Mouse (Mus musculus) stomach, embryonic 14.5 days (tissue): ENCODE measurements around the gene Aig1. TPM values are rescaled to one million over a fixed set of nuclear protein-coding genes. Genes with fewer than 3 reads are reported as not detected.

Experiments
- ATAC-seq: fragments of 200-750 bp; cut with Nextera tagmentation; 2 replicates; pipeline ENCODE4 v1.8.0; 2017; ENCODE audit warnings: low read depth, moderate TSS enrichment; ENCODE audit not compliant: insufficient number of reproducible peaks, insufficient read depth, low FRiP score
- H3K27ac ChIP-seq: fragments of 300-500 bp; sonication (generic); 2 replicates; pipeline ENCODE4 v1.5.1; 2014; ENCODE audit warnings: mild to moderate bottlenecking, low read length, moderate library complexity, mixed read lengths
- H3K27me3 ChIP-seq: fragments of 300-500 bp; sonication (generic); 2 replicates; pipeline ENCODE4 v1.6.1; 2014; ENCODE audit warnings: low read length, control low read depth, mixed read lengths; ENCODE audit not compliant: control insufficient read depth, insufficient read depth
- H3K36me3 ChIP-seq: fragments of 300-500 bp; sonication (generic); 2 replicates; pipeline ENCODE4 v1.6.1; 2014; ENCODE audit warnings: mild to moderate bottlenecking, control low read depth, low read length, moderate library complexity, mixed read lengths; ENCODE audit not compliant: control insufficient read depth, insufficient read depth
- H3K4me1 ChIP-seq: fragments of 300-500 bp; sonication (generic); 2 replicates; pipeline ENCODE4 v1.6.1; 2014; ENCODE audit warnings: low read length, control low read depth, mixed read lengths; ENCODE audit not compliant: control insufficient read depth, insufficient read depth
- H3K4me2 ChIP-seq: fragments of 300-500 bp; sonication (generic); replicated peaks from 2 replicates; pipeline ENCODE4 v1.6.1; 2014; ENCODE audit warnings: low read depth, low read length, control low read depth
- H3K4me3 ChIP-seq: fragments of 300-500 bp; sonication (generic); 2 replicates; pipeline ENCODE4 v1.5.1; 2014; ENCODE audit warnings: low read depth, low read length, control low read depth
- H3K9ac ChIP-seq: fragments of 300-500 bp; sonication (generic); replicated peaks from 2 replicates; pipeline ENCODE4 v1.6.1; 2014; ENCODE audit warnings: low read depth, mild to moderate bottlenecking, control low read depth, low read length, moderate library complexity, mixed read lengths
- H3K9me3 ChIP-seq: fragments of 300-500 bp; sonication (generic); 2 replicates; pipeline ENCODE4 v1.6.1; 2016; ENCODE audit warnings: low read depth, low read length, control low read depth; ENCODE audit not compliant: control insufficient read depth
- WGBS: fragments of 180-500 bp; shearing (Covaris S2); extraction: QIAGEN DNeasy Blood & Tissue Kit; methylation state at CpG from one replicate; pipeline ENCODE4 v1.1.7; 2014; 5-methylcytosine and 5-hydroxymethylcytosine counted together
- polyA plus RNA-seq: library from polyadenylated mRNA; unstranded; fragments of >200 nt; fragmentation: Nextera tagmentation; extraction: Ambion mirVana; gene quantifications from 2 replicates; pipeline ENCODE4 v1.2.1, GENCODE M21; 2014

Aig1 gene
- polyA plus RNA-seq, 1 experiment from 2014 or later, result 38.6 TPM

DNA sequence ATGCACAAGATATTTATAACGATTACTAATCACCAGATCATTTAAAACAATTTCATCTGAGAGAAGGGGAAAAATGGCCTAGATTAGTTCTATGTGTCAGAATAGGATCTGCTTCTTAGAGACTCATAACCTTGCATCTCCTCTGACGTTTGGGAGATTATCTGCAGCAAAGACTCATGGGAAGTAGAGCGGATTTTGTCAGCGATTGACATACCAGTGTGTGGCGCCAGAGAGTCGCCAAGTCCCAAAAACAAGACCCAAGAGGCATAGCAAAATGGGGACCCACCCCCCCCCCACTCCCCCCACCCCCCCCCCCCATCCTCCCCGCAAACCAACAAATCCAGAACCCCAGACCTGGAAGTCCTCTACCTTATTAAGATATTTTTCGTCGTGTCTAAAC lies 13.7 kb upstream of the Aig1 start:
- no peak for ATAC-seq
- H3K4me1 ChIP-seq, result no peaks in the 10 kb centered on the region
- no peak overlapping the region for H3K27ac ChIP-seq
- H3K4me3 ChIP-seq, result no peak overlapping the region
- no peak overlapping the region for H3K9ac ChIP-seq
- H3K27me3 ChIP-seq, result no peaks in the 10 kb centered on the region
- 66% methylated on average over 9 of the region's 9 CpGs for WGBS
- H3K36me3 ChIP-seq, result no peaks in the 10 kb centered on the region
- no peak overlapping the region for H3K4me2 ChIP-seq
- no peaks in the 10 kb centered on the region for H3K9me3 ChIP-seq

DNA sequence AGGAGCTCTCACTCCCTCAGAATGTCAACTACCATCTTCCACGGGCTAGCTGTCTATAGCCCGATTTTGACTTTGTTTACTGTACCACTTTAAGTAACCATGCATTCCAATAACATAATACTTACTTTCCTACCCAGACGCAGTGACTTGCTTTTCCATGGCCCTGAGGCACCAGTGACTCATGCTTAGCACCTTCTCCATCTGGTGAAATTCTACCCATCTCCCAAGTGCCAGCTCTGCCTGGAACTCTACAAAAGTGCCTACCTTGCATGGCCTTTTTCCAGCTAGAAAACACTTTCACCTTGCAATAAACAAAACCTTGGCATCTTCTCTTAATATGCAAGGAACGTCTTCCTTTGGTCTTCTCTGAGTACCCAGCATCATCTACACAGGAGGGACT lies 9.9 kb upstream of the Aig1 start:
- no peaks in the 10 kb centered on the region for H3K9me3 ChIP-seq
- H3K9ac ChIP-seq, result no peak overlapping the region
- H3K4me3 ChIP-seq, result no peak overlapping the region
- no peak overlapping the region for H3K27ac ChIP-seq
- no peak overlapping the region for H3K4me2 ChIP-seq
- ATAC-seq, result no peak
- no peaks in the 10 kb centered on the region for H3K4me1 ChIP-seq
- whole genome bisulfite sequencing, result 84% methylated on average over 4 of the region's 4 CpGs
- no peaks in the 10 kb centered on the region for H3K27me3 ChIP-seq
- H3K36me3 ChIP-seq, result no peaks in the 10 kb centered on the region

DNA sequence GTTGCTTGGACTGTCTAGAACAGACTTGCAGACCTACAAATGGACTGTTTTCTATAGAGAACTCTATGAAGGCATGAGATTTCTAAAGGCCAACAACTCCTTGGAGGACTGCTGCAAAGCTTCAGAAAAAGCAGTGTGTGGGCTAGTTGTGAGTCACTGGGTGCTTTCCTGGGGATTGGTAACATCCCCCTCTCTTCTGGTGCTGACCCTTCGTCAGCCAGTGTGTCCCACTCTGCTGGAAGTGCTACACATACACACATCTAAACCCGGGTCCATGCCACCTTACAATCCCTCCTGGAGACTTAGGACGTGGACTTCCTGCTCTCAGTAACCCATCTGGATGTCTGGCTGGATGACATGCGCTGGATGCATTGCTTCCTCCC lies 6.2 kb upstream of the Aig1 start:
- Histone ChIP-seq H3K4me1 (no peaks in the 10 kb centered on the region), H3K27me3 (no peaks in the 10 kb centered on the region), H3K4me2 (no peak overlapping the region), H3K27ac (no peak overlapping the region), H3K4me3 (no peak overlapping the region), H3K36me3 (no peaks in the 10 kb centered on the region), H3K9me3 (peaks cover 3% of the 10 kb centered on the region; the same call in 1 of the 2 replicates), H3K9ac (no peak overlapping the region)
- 74% methylated on average over 4 of the region's 4 CpGs for WGBS
- ATAC-seq, result no peak

DNA sequence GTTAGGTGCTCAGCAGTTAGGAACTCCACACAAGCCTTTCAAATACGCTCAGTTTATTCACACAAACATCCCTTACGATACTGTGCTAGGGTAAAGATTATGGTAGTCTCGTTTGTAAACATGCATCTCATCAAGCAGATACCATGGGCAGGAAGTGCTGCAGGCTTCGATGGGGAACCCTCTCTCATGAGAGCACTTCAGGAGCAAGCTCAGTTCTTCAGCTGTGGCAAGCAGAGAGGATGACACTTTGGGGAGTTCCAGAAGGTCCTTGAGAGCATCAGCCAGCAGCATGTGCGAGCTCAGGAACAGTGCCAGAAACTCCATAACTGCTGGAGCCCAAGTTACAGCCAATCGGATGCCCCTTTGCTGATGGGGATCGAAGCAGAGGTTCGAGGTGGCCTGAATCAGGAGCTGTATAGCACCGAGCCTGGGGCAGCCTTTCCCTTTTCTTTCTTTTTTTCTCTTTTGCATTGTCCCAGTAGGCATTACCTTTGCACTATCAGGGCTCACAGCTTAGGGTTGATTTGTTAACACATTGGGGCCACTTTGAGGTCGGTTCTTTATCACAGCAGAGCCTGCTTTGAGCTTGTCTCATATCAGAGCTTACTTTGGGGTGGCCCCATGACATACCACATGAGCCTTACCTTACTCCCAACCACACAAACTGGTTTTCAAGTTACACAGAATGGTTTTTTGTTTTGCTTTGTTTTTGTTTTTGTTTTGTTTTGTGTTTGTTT lies 5.7 kb upstream of the Aig1 start:
- no peak overlapping the region for H3K9ac ChIP-seq
- H3K4me2 ChIP-seq, result no peak overlapping the region
- H3K9me3 ChIP-seq, result peaks cover 3% of the 10 kb centered on the region; the same call in 1 of the 2 replicates
- WGBS, result 70% methylated on average over 10 of the region's 10 CpGs
- peak; percentile 53; the same call in 1 of the 2 replicates for ATAC-seq
- no peaks in the 10 kb centered on the region for H3K27me3 ChIP-seq
- H3K36me3 ChIP-seq, result no peaks in the 10 kb centered on the region
- H3K4me1 ChIP-seq, result no peaks in the 10 kb centered on the region
- no peak overlapping the region for H3K27ac ChIP-seq
- H3K4me3 ChIP-seq, result no peak overlapping the region

DNA sequence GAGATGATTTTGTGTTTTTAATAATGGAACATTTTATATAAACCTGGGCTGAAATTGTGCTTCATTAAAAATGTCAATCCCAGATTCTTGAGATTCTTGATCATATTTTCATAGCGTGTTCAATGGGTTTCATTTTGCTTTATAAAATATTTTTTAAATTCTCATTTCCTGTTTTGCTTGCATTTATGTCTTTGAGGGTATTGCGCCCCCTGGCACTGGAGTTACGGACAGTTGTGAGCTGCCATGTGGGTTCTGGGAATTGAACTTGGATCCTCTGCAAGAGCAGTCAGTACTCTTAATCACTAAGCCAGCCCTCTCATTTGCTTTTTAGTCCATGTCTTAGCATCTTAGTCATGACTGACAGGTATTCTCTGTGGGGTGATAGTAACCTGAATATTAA lies 1.8 kb upstream of the Aig1 start:
- Histone ChIP-seq H3K4me1 (no peaks in the 10 kb centered on the region), H3K36me3 (no peaks in the 10 kb centered on the region), H3K4me3 (no peak overlapping the region), H3K4me2 (no peak overlapping the region), H3K9me3 (peaks cover 3% of the 10 kb centered on the region; the same call in 1 of the 2 replicates), H3K27ac (no peak overlapping the region), H3K27me3 (no peaks in the 10 kb centered on the region), H3K9ac (no peak overlapping the region)
- WGBS, result 85% methylated on average over 3 of the region's 3 CpGs
- ATAC-seq, result no peak

DNA sequence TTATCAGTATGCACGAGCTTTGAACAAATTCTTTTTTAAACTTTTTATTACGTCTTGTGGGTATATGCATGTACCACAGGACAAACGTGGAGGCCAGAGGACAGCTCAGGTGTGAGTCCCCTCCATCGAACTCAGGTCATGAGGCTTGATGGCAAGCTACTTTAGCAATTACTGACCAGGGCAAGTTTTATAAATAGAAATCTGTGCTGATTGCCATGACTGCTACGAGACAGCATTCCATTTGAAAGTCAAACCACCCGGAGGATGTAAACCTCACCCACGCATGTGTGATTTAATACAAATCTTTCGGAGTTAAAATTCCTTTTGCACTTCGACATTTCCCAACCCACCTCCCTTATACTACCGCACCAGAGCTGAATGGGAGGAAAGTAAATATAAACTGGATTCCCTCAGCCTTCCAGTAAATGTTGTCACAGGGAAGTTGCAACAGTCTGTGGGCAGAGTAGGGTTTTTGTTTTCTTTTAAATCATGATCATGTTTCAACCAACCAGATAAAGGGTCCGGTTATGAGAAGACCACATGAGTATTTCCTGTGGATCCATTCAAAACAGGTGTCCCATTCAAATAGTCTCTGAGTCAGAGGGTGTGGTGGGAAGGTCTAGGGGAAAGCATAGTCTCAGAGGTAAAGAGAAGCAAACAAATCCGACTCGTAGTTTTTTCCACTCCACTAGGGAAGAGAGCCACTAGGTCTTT lies 699 bp upstream of the Aig1 start:
- H3K4me1 ChIP-seq, result no peaks in the 10 kb centered on the region
- no peaks in the 10 kb centered on the region for H3K36me3 ChIP-seq
- peaks cover 3% of the 10 kb centered on the region; the same call in 1 of the 2 replicates for H3K9me3 ChIP-seq
- H3K4me3 ChIP-seq, result peak overlapping the region; percentile 58
- WGBS, result 26% methylated on average over 13 of the region's 13 CpGs
- no peaks in the 10 kb centered on the region for H3K27me3 ChIP-seq
- no peak overlapping the region; the same call in 1 of the 2 replicates for H3K9ac ChIP-seq
- no peak overlapping the region for H3K27ac ChIP-seq
- H3K4me2 ChIP-seq, result peak overlapping the region; percentile 64
- peak; percentile 6; the same call in 1 of the 2 replicates for ATAC-seq

DNA sequence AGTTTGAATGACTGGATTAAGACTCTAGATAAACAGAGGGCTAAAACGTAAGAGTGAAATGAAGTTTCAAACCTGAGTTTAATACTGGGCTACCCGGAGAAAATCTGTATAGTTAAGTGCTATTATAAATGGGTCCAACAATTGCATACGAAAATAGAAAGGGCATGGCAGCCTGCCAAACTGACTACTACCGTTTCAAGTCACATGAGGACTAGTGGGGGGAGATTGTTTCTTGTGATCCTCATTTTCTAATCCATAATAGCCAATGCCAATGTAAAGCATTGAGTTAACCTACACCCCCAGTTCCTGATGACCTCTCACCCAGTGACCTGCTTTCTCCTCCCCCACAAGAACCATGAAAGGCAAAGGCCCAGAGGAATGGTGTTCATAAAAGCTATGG lies 2.4 kb downstream of the Aig1 start:
- Histone ChIP-seq H3K9me3 (no peaks in the 10 kb centered on the region), H3K4me2 (no peak overlapping the region), H3K9ac (no peak overlapping the region), H3K27me3 (no peaks in the 10 kb centered on the region), H3K4me3 (no peak overlapping the region), H3K27ac (no peak overlapping the region), H3K4me1 (no peaks in the 10 kb centered on the region), H3K36me3 (no peaks in the 10 kb centered on the region)
- ATAC-seq, result no peak
- 33% methylated on average over 4 of the region's 4 CpGs for WGBS

DNA sequence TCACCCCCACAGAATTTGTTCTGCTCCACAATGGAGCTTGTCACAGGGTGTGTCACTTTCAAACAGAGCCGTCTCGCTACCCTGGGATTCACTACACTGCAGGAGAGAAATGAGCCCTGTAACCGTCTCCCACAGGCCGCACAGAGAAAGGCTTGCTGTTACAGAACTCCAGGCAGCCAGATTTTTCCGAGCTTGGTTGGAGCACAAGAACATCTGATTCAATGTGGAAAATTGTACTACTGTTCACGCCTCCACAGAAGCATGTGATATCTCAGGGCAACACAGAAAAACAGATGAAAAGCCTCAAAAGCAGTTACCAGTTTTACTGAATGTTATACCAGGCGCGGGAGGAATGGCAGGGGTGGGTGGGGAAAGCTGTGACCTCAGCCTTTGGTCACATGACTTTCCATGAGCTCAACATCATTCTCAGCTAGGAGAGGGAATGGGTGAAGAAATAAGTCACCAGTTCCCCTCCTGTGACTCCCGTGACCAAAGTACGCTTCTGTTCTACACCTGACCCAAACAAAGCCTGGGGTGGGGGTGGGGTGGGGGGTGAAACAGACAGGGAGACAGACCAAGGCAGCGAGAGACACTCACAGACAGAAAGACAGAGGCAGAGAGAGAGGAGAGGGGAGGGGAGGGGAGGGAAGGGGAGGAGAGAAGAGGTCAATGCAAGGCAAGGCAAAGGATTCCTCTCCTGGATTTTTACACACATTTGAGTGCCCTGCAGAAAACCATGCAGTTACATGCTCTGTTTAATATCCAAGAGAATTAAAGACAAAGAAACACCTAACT lies 7.5 kb downstream of the Aig1 start:
- Histone ChIP-seq H3K4me1 (no peaks in the 10 kb centered on the region), H3K4me2 (0 out of 2 replicates have a peak overlapping the region, but pooled peaks have one; percentile 7), H3K27me3 (no peaks in the 10 kb centered on the region), H3K4me3 (no peak overlapping the region), H3K36me3 (no peaks in the 10 kb centered on the region), H3K9ac (no peak overlapping the region), H3K27ac (peak overlapping the region; percentile 44; the same call in 1 of the 2 replicates), H3K9me3 (no peaks in the 10 kb centered on the region)
- ATAC-seq, result peak; percentile 56; the same call in 1 of the 2 replicates
- WGBS, result 27% methylated on average over 11 of the region's 11 CpGs
